Mouse (Mus musculus): Measurements from ENCODE around the gene Tmem136. TPM values are rescaled to one million over a fixed set of nuclear protein-coding genes. Genes with fewer than 3 reads are reported as not detected.

The Tmem136 gene
- polyA plus RNA-seq, 2 experiments, result 0.57 to 0.94 TPM

DNA sequence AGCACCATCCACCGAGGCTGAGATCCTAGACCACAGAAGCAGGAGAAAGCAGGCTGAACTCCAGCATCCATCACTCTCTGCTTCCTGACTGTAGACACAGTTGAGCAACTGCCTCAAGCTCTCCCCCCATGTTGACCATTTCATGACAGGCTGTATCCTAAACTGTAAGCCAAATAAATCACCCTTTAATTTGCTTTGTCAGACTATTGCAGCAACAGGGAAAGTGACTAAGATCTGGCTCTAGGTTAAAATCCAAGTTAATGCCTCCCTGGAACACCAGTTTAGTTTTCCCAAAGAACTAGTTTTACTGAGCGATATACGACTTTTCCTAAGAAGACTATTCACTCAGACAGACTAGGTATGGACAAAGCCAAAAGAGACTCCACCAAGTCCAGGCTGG lies 37.7 kb downstream of the Tmem136 start:
- no peak overlapping the region for H3K27ac ChIP-seq
- no peak overlapping the region for H3K4me2 ChIP-seq (ENCODE audit: low read depth)
- H3K4me3 ChIP-seq (ENCODE audit: insufficient read depth in 1 of 2, low read depth in 2 of 2, low read length in 2 of 2), result no peak overlapping the region
- H3K9me3 ChIP-seq (ENCODE audit: control insufficient read depth, low read length), result no peaks in the 10 kb centered on the region
- H3K36me3 ChIP-seq (replicated peaks; ENCODE audit: control insufficient read depth, insufficient read depth, low read depth), result no peaks in the 10 kb centered on the region
- peaks cover 0 to 2% of the 10 kb centered on the region in 2 experiments; a peak in 1 of 4 replicates for H3K4me1 ChIP-seq (replicated peaks; ENCODE audit: control insufficient read depth in 2 of 2, insufficient read depth in 2 of 2, low read length in 1 of 2)
- no peak for TF ChIP-seq EP300 (IDR thresholded peaks at IDR 0.05; ENCODE audit: low read depth)
- no peak for TF ChIP-seq CTCF (IDR thresholded peaks at IDR 0.05; ENCODE audit: low read depth)
- H3K9ac ChIP-seq (replicated peaks), result no peak overlapping the region
- WGBS (ENCODE audit: insufficient replicate concordance), result 65% methylated on average over 3 of the region's 3 CpGs
- ATAC-seq (ENCODE audit: insufficient read depth), result no peak
- DNase-seq (ENCODE audit: low read depth in 3 of 3, low spot score in 3 of 3), result no peak
- no peaks in the 10 kb centered on the region for H3K27me3 ChIP-seq (ENCODE audit: control insufficient read depth, insufficient read depth, low read length)

DNA sequence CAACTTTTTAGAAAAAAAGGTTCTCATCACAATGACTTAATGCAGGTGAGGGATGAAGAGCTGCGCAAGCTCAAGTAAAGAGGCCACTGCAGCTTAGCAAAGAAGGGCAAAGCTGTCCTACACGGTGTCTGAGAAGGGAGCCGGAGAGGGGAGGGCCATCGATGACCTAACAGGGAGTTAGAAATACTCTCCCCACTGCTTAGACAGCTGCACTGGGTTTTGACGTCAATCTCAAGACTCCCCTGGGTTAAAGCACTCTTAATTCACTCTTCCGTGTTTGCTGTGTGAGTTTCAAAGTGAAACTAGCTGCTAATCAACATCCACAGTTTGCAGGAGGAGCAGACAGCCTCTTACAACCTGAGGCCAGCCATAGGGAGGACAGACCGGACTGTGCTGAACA lies 40.2 kb downstream of the Tmem136 start:
- Histone ChIP-seq H3K36me3 (replicated peaks; ENCODE audit: control insufficient read depth, insufficient read depth, low read depth) (no peaks in the 10 kb centered on the region), H3K4me2 (ENCODE audit: low read depth) (no peak overlapping the region), H3K9me3 (ENCODE audit: control insufficient read depth, low read length) (no peaks in the 10 kb centered on the region), H3K27me3 (ENCODE audit: control insufficient read depth, insufficient read depth, low read length) (no peaks in the 10 kb centered on the region), H3K4me1 (replicated peaks; ENCODE audit: control insufficient read depth in 2 of 2, insufficient read depth in 2 of 2, low read length in 1 of 2) (peaks cover 0 to 2% of the 10 kb centered on the region in 2 experiments; a peak in 1 of 4 replicates), H3K27ac (no peak overlapping the region), H3K9ac (replicated peaks) (no peak overlapping the region), H3K4me3 (ENCODE audit: insufficient read depth in 1 of 2, low read depth in 2 of 2, low read length in 2 of 2) (no peak overlapping the region)
- DNase-seq (ENCODE audit: low read depth in 3 of 3, low spot score in 3 of 3) (no peak), ATAC-seq (ENCODE audit: insufficient read depth) (no peak)
- TF ChIP-seq CTCF (IDR thresholded peaks at IDR 0.05; ENCODE audit: low read depth) (no peak), EP300 (IDR thresholded peaks at IDR 0.05; ENCODE audit: low read depth) (no peak)
- WGBS (ENCODE audit: insufficient replicate concordance), result 74% methylated on average over 7 of the region's 7 CpGs

DNA sequence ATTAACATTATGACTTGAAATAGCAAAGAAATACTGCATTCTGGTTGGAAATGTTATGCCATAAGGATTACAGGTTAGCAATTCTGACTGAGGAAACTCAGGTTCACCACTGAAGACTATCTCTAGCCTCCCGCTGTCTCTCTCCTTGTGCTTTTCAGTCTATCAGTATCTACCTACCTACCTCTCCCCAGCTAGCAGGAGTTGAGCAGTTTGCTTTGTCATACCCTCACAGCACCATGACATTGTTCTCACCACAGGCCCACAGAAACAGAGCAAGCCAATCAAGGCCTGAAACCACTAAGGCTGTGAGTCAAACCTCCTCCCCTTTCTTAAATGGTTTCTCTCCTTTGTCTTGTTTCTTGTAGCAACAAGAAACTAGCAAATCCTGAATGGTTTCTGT lies 41.8 kb downstream of the Tmem136 start:
- Histone ChIP-seq H3K27ac (no peak overlapping the region), H3K9me3 (ENCODE audit: control insufficient read depth, low read length) (no peaks in the 10 kb centered on the region), H3K4me2 (ENCODE audit: low read depth) (no peak overlapping the region), H3K4me1 (replicated peaks; ENCODE audit: control insufficient read depth in 2 of 2, insufficient read depth in 2 of 2, low read length in 1 of 2) (no peaks in the 10 kb centered on the region), H3K9ac (replicated peaks) (no peak overlapping the region), H3K27me3 (ENCODE audit: control insufficient read depth, insufficient read depth, low read length) (no peaks in the 10 kb centered on the region), H3K4me3 (ENCODE audit: insufficient read depth in 1 of 2, low read depth in 2 of 2, low read length in 2 of 2) (no peak overlapping the region), H3K36me3 (replicated peaks; ENCODE audit: control insufficient read depth, insufficient read depth, low read depth) (no peaks in the 10 kb centered on the region)
- TF ChIP-seq CTCF (IDR thresholded peaks at IDR 0.05; ENCODE audit: low read depth), result no peak
- TF ChIP-seq EP300 (IDR thresholded peaks at IDR 0.05; ENCODE audit: low read depth), result no peak
- DNase-seq (ENCODE audit: low read depth in 3 of 3, low spot score in 3 of 3), result no peak
- no peak for ATAC-seq (ENCODE audit: insufficient read depth)
- WGBS (ENCODE audit: insufficient replicate concordance), result 82% methylated on average over 1 of the region's 1 CpGs

DNA sequence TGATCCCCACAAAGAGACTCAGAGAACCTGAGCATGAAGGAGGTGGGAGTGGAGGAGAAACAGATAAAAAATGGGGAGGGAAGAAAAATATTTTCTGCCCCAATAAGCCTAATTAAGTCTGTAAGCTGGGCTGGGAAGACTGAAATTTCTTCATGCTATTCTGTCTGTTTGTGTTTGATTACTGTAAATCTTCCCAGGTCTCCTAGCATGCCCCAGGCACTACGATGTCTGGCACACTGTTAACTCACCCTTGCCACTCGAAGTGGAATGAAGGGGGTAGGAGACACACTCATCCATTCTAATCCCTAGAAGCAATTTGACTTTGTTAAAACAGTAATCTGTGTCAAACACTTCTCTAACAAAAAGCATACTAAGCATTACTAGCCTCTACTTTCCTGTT lies 44.6 kb downstream of the Tmem136 start:
- no peaks in the 10 kb centered on the region for H3K9me3 ChIP-seq (ENCODE audit: control insufficient read depth, low read length)
- H3K9ac ChIP-seq (replicated peaks), result no peak overlapping the region
- H3K4me2 ChIP-seq (ENCODE audit: low read depth), result no peak overlapping the region
- DNase-seq (ENCODE audit: low read depth in 3 of 3, low spot score in 3 of 3), result no peak
- H3K27ac ChIP-seq, result no peak overlapping the region
- no peak for ATAC-seq (ENCODE audit: insufficient read depth)
- H3K36me3 ChIP-seq (replicated peaks; ENCODE audit: control insufficient read depth, insufficient read depth, low read depth), result no peaks in the 10 kb centered on the region
- TF ChIP-seq CTCF (IDR thresholded peaks at IDR 0.05; ENCODE audit: low read depth) (no peak), EP300 (IDR thresholded peaks at IDR 0.05; ENCODE audit: low read depth) (no peak)
- 56% methylated on average over 2 of the region's 2 CpGs for WGBS (ENCODE audit: insufficient replicate concordance)
- H3K4me1 ChIP-seq (replicated peaks; ENCODE audit: control insufficient read depth in 2 of 2, insufficient read depth in 2 of 2, low read length in 1 of 2), result 0 out of 4 replicates have a peak, but pooled peaks cover 0 to 2% of the 10 kb centered on the region in 2 experiments
- H3K4me3 ChIP-seq (ENCODE audit: insufficient read depth in 1 of 2, low read depth in 2 of 2, low read length in 2 of 2), result no peak overlapping the region
- H3K27me3 ChIP-seq (ENCODE audit: control insufficient read depth, insufficient read depth, low read length), result no peaks in the 10 kb centered on the region

DNA sequence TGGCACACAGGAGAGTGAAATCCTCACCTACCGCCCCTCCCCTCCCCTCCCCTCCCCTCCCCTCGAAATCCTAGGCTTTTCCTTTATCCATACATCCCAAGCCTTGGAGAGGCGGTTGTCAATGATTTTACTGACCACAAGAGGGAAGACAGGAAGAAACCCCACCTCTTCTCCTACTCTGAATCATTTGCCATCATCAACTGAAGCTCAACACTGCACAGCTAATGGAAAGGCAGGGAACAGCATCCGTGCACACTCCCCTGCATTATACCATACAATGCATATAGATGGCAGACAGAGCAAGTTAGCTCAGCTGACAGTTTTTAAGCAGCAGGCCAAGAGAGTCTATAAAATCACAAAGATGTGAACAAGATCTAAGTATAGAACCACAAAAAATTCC lies 45.2 kb downstream of the Tmem136 start:
- no peaks in the 10 kb centered on the region for H3K9me3 ChIP-seq (ENCODE audit: control insufficient read depth, low read length)
- H3K9ac ChIP-seq (replicated peaks), result no peak overlapping the region
- no peaks in the 10 kb centered on the region for H3K36me3 ChIP-seq (replicated peaks; ENCODE audit: control insufficient read depth, insufficient read depth, low read depth)
- TF ChIP-seq CTCF (IDR thresholded peaks at IDR 0.05; ENCODE audit: low read depth) (no peak), EP300 (IDR thresholded peaks at IDR 0.05; ENCODE audit: low read depth) (no peak)
- no peak for ATAC-seq (ENCODE audit: insufficient read depth)
- H3K4me1 ChIP-seq (replicated peaks; ENCODE audit: control insufficient read depth in 2 of 2, insufficient read depth in 2 of 2, low read length in 1 of 2), result 0 out of 4 replicates have a peak, but pooled peaks cover 0 to 2% of the 10 kb centered on the region in 2 experiments
- no peak overlapping the region for H3K4me2 ChIP-seq (ENCODE audit: low read depth)
- H3K27me3 ChIP-seq (ENCODE audit: control insufficient read depth, insufficient read depth, low read length), result no peaks in the 10 kb centered on the region
- 37% methylated on average over 4 of the region's 4 CpGs for WGBS (ENCODE audit: insufficient replicate concordance)
- DNase-seq (ENCODE audit: low read depth in 3 of 3, low spot score in 3 of 3), result no peak
- H3K27ac ChIP-seq, result no peak overlapping the region
- H3K4me3 ChIP-seq (ENCODE audit: insufficient read depth in 1 of 2, low read depth in 2 of 2, low read length in 2 of 2), result no peak overlapping the region
